Mouse (Mus musculus) limb, embryonic 14.5 days (tissue): Measurements from ENCODE around the gene Tm4sf20. TPM values are rescaled to one million over a fixed set of nuclear protein-coding genes. Genes with fewer than 3 reads are reported as not detected.

ENCODE experiments used
- ATAC-seq: fragments of 200-750 bp; cut with Nextera tagmentation; 2 replicates; pipeline ENCODE4 v1.8.0; 2017; ENCODE audit warnings: low read depth, moderate number of reproducible peaks, moderate TSS enrichment; ENCODE audit not compliant: low FRiP score
- DNase-seq: peaks from one replicate; pipeline ENCODE4 v3.0.0-alpha.2; 2015; ENCODE audit warnings: low spot score
- H3K27ac ChIP-seq: fragments of 300-500 bp; sonication (generic); replicated peaks from 2 replicates; pipeline ENCODE4 v1.5.1; 2014; ENCODE audit warnings: low read depth, mild to moderate bottlenecking, low read length, moderate library complexity, mixed read lengths
- H3K27me3 ChIP-seq: fragments of 300-500 bp; sonication (generic); 2 replicates; pipeline ENCODE4 v1.6.1; 2014; ENCODE audit warnings: low read length, mixed read lengths; ENCODE audit not compliant: control insufficient read depth, insufficient read depth
- H3K36me3 ChIP-seq: fragments of 300-500 bp; sonication (generic); 2 replicates; pipeline ENCODE4 v1.6.1; 2014; ENCODE audit warnings: mild to moderate bottlenecking, low read length, moderate library complexity, mixed read lengths; ENCODE audit not compliant: control insufficient read depth, insufficient read depth
- H3K4me1 ChIP-seq: fragments of 300-500 bp; sonication (generic); 2 replicates; pipeline ENCODE4 v1.6.1; 2014; ENCODE audit warnings: antibody characterized with exemption, low read length, mixed read lengths; ENCODE audit not compliant: control insufficient read depth, insufficient read depth
- H3K4me2 ChIP-seq: fragments of 300-500 bp; sonication (generic); replicated peaks from 2 replicates; pipeline ENCODE4 v1.6.1; 2014; ENCODE audit warnings: low read depth, mild to moderate bottlenecking, low read length, moderate library complexity; ENCODE audit not compliant: severe bottlenecking
- H3K4me3 ChIP-seq: fragments of 300-500 bp; sonication (generic); replicated peaks from 2 replicates; pipeline ENCODE4 v1.5.1; 2014; ENCODE audit warnings: low read length
- H3K9ac ChIP-seq: fragments of 300-500 bp; sonication (generic); 2 replicates; pipeline ENCODE4 v1.6.1; 2014; ENCODE audit warnings: mild to moderate bottlenecking, low read depth, low read length, moderate library complexity; ENCODE audit not compliant: severe bottlenecking
- H3K9me3 ChIP-seq: fragments of 300-500 bp; sonication (generic); 2 replicates; pipeline ENCODE4 v1.6.1; 2016; ENCODE audit warnings: low read length; ENCODE audit not compliant: control insufficient read depth
- POLR2A ChIP-seq: fragments of 200-500 bp; IDR thresholded peaks from 2 replicates; pipeline ENCODE4 v1.8.0; 2012; ENCODE audit warnings: inconsistent platforms, mild to moderate bottlenecking, moderate library complexity, borderline replicate concordance; ENCODE audit not compliant: insufficient read depth, insufficient read length; ENCODE audit errors: extremely low read depth
- WGBS: fragments of 180-500 bp; shearing (Covaris S2); extraction: QIAGEN DNeasy Blood & Tissue Kit; methylation state at CpG from one replicate; pipeline ENCODE4 v1.1.7; 2014; 5-methylcytosine and 5-hydroxymethylcytosine counted together
- polyA plus RNA-seq, 2 experiments: library from polyadenylated mRNA; depleted of rRNA in 1 of 2; stranded (reverse) in 1 of 2; unstranded in 1 of 2; fragments of >200 nt; fragmentation: Nextera tagmentation in 1 of 2; extraction: Ambion mirVana in 1 of 2; gene quantifications; 2 replicates each; pipeline versions ENCODE4 v1.2.1 to v1.2.3; 2012 to 2014

Tm4sf20 gene
- polyA plus RNA-seq, 2 experiments: not detected

GRCm38 (mm10) chr1:82771022-82771586, 2.8 kb upstream of the Tm4sf20 start, which contains the start of gene Gm47791:
Gene Gm47791, minus strand, starts transcription at chr1:82771243.
- no peak for TF ChIP-seq POLR2A
- ATAC-seq: no peak
- H3K4me3 ChIP-seq: no peak within 1 kb of the TSS
- no peak for DNase-seq
- H3K4me1 ChIP-seq: no peaks in the 10 kb centered on the region
- 94% methylated on average over 15 of the region's 15 CpGs for WGBS
- no peaks in the 10 kb centered on the region for H3K36me3 ChIP-seq
- H3K27ac ChIP-seq: no peak within 1 kb of the TSS
- H3K9me3 ChIP-seq: no peaks in the 10 kb centered on the region
- H3K4me2 ChIP-seq: no peak within 1 kb of the TSS
- no peak within 1 kb of the TSS for H3K9ac ChIP-seq
- H3K27me3 ChIP-seq: no peaks in the 10 kb centered on the region

- ATAC-seq (no peak), DNase-seq (no peak)
- H3K4me1 ChIP-seq: no peaks in the 10 kb centered on the region
- H3K9ac ChIP-seq: no peak overlapping the region
- no peak overlapping the region for H3K27ac ChIP-seq
- H3K27me3 ChIP-seq: no peaks in the 10 kb centered on the region
- no peaks in the 10 kb centered on the region for H3K9me3 ChIP-seq
- no peak overlapping the region for H3K4me2 ChIP-seq
- no peak for TF ChIP-seq POLR2A
- no peaks in the 10 kb centered on the region; the same call in 1 of the 2 replicates for H3K36me3 ChIP-seq
- H3K4me3 ChIP-seq: no peak overlapping the region
- 40% methylated on average over 4 of the region's 4 CpGs for WGBS
These were observed 1.6 kb downstream of the Tm4sf20 start for GRCm38 (mm10) chr1:82766641-82767040.

- Histone ChIP-seq H3K36me3 (no peaks in the 10 kb centered on the region; the same call in 1 of the 2 replicates), H3K4me2 (no peak overlapping the region), H3K4me1 (no peaks in the 10 kb centered on the region), H3K27me3 (no peaks in the 10 kb centered on the region), H3K27ac (no peak overlapping the region), H3K9me3 (no peaks in the 10 kb centered on the region), H3K9ac (no peak overlapping the region), H3K4me3 (no peak overlapping the region)
- 32% methylated on average over 1 of the region's 1 CpGs for WGBS
- no peak for DNase-seq
- ATAC-seq: no peak
- TF ChIP-seq POLR2A: no peak
These were observed 2.0 kb downstream of the Tm4sf20 start for GRCm38 (mm10) chr1:82766227-82766626.

GRCm38 (mm10) chr1:82762274-82762673, 6.0 kb downstream of the Tm4sf20 start:
- H3K36me3 ChIP-seq: peaks cover 3% of the 10 kb centered on the region; the same call in 1 of the 2 replicates
- H3K4me3 ChIP-seq: no peak overlapping the region
- 76% methylated on average over 1 of the region's 1 CpGs for WGBS
- no peak overlapping the region for H3K4me2 ChIP-seq
- ATAC-seq: no peak
- no peaks in the 10 kb centered on the region for H3K9me3 ChIP-seq
- no peak for DNase-seq
- no peak for TF ChIP-seq POLR2A
- no peaks in the 10 kb centered on the region for H3K27me3 ChIP-seq
- H3K27ac ChIP-seq: no peak overlapping the region
- H3K4me1 ChIP-seq: no peaks in the 10 kb centered on the region
- H3K9ac ChIP-seq: no peak overlapping the region

- ATAC-seq (no peak), DNase-seq (no peak)
- H3K9ac ChIP-seq: no peak overlapping the region
- no peaks in the 10 kb centered on the region for H3K27me3 ChIP-seq
- H3K4me1 ChIP-seq: no peaks in the 10 kb centered on the region
- H3K4me2 ChIP-seq: no peak overlapping the region
- no peaks in the 10 kb centered on the region for H3K9me3 ChIP-seq
- peaks cover 3% of the 10 kb centered on the region; the same call in 1 of the 2 replicates for H3K36me3 ChIP-seq
- H3K4me3 ChIP-seq: no peak overlapping the region
- 90% methylated on average over 8 of the region's 8 CpGs for WGBS
- no peak overlapping the region for H3K27ac ChIP-seq
- no peak for TF ChIP-seq POLR2A
These were observed 6.6 kb downstream of the Tm4sf20 start for GRCm38 (mm10) chr1:82761454-82762169.
